Mouse (Mus musculus): ENCODE results near the gene Arl10. TPM values are rescaled to one million over a fixed set of nuclear protein-coding genes. Genes with fewer than 3 reads are reported as not detected.

Arl10 gene
- polyA plus RNA-seq, 1 experiment, result 19.9 TPM

GRCm38 (mm10) chr13:54616307-54616706, 41.5 kb downstream of the Arl10 start:
- DNase-seq (ENCODE audit: low read depth), result no peak

GRCm38 (mm10) chr13:54616998-54617397, 42.2 kb downstream of the Arl10 start:
- no peak for DNase-seq (ENCODE audit: low read depth)

- no peak for DNase-seq (ENCODE audit: low read depth)
These were observed 46.5 kb downstream of the Arl10 start, which contains the start of gene Faf2 for GRCm38 (mm10) chr13:54621155-54621932. Faf2 (plus strand) TSS chr13:54621784.

- no peak for DNase-seq (ENCODE audit: low read depth)
These were observed 47.2 kb downstream of the Arl10 start for GRCm38 (mm10) chr13:54621960-54622521.

GRCm38 (mm10) chr13:54629128-54629527, 54.3 kb downstream of the Arl10 start:
- peak; percentile 100 for DNase-seq (ENCODE audit: low read depth)

Other genes starting within 250 kb of the Arl10 start
- gene Cplx2, start 203.7 kb upstream of the Arl10 start, polyA plus RNA-seq (2012; rRNA removed), result 5.9 and 7.3 TPM in 2 replicates
- 21.6 and 30.9 TPM in 2 replicates for gene Thoc3, start 106.2 kb upstream of the Arl10 start, polyA plus RNA-seq (2012; rRNA removed)
- 11.6 and 14.0 TPM in 2 replicates for gene Simc1, start 71.2 kb upstream of the Arl10 start, polyA plus RNA-seq (2012; rRNA removed)
- 151 and 158 TPM in 2 replicates for gene 4833439L19Rik, start 9.6 kb upstream of the Arl10 start, polyA plus RNA-seq (2012; rRNA removed)
- 9.0 and 10.0 TPM in 2 replicates for gene Nop16, start 15.1 kb downstream of the Arl10 start, polyA plus RNA-seq (2012; rRNA removed)
- 119 and 123 TPM in 2 replicates for gene Higd2a, start 15.2 kb downstream of the Arl10 start, polyA plus RNA-seq (2012; rRNA removed)
- gene Cltb, start 36.3 kb downstream of the Arl10 start, polyA plus RNA-seq (2012; rRNA removed), result 45.1 and 46.0 TPM in 2 replicates
- gene Faf2, start 46.8 kb downstream of the Arl10 start, polyA plus RNA-seq (2012; rRNA removed), result 32.7 and 35.9 TPM in 2 replicates
- 117 and 139 TPM in 2 replicates for gene Rnf44, start 118.9 kb downstream of the Arl10 start, polyA plus RNA-seq (2012; rRNA removed)
- gene Cdhr2, start 126.4 kb downstream of the Arl10 start, polyA plus RNA-seq (2012; rRNA removed), result 4.8 and 6.5 TPM in 2 replicates
- 0.11 and 0.27 TPM in 2 replicates for gene Gprin1, start 174.9 kb downstream of the Arl10 start, polyA plus RNA-seq (2012; rRNA removed)
- gene Sncb, start 191.6 kb downstream of the Arl10 start, polyA plus RNA-seq (2012; rRNA removed), result not detected in 2 replicates
- 0.11 TPM in 1 of 2 replicates, not detected in the other for gene Eif4e1b, start 209.0 kb downstream of the Arl10 start, polyA plus RNA-seq (2012; rRNA removed)
- 26.9 and 44.3 TPM in 2 replicates for gene Tspan17, start 214.4 kb downstream of the Arl10 start, polyA plus RNA-seq (2012; rRNA removed)

All from gonadal fat pad, adult 2 months (tissue).